Mouse (Mus musculus) small intestine, adult 2 months (tissue): ENCODE data around the gene Adamtsl1.

ENCODE experiments used
- CTCF ChIP-seq: fragments of 200-500 bp; IDR thresholded peaks from 2 replicates; pipeline ENCODE4 v1.5.1; 2012; ENCODE audit warnings: low read depth, mild to moderate bottlenecking, control low read depth, inconsistent platforms, low read length, moderate library complexity, mixed read lengths; ENCODE audit not compliant: insufficient replicate concordance, insufficient read length; ENCODE audit errors: extremely low read depth
- POLR2A ChIP-seq: fragments of 200-500 bp; IDR thresholded peaks from 2 replicates; pipeline ENCODE4 v1.6.1; 2012; ENCODE audit warnings: low read depth, mild to moderate bottlenecking, control low read depth, inconsistent platforms, low read length, moderate library complexity

- TF ChIP-seq POLR2A (no peak), CTCF (no peak)
Measured at GRCm38 (mm10) chr4:85764476-85764875, 250.5 kb downstream of the Adamtsl1 start.
